Mouse (Mus musculus): ENCODE measurements at regions not wholly inside any gene's neighbourhood (a gene's known extent, or its start where the extent isn't known, plus 50 kb on each side); places are given as distances from the start of the nearest gene placed in this dataset.

GRCm38 (mm10) chr3:20520738-20521137, 153.8 kb upstream of the Agtr1b start:
- TF ChIP-seq EP300 (IDR thresholded peaks at IDR 0.05; ENCODE audit: low read depth) = no peak
- peak; percentile 71 for TF ChIP-seq CTCF (IDR thresholded peaks at IDR 0.05; ENCODE audit: low read depth)

Measured in liver, embryonic 14.5 days (tissue).